Mouse (Mus musculus): Measurements from ENCODE around the gene Gm11634. TPM values are rescaled to one million over a fixed set of nuclear protein-coding genes. Genes with fewer than 3 reads are reported as not detected.
"Not testable (repeated sequence)": the region's sequence is repeated elsewhere in the genome, so short reads cannot be mapped to it uniquely, and the experiment has no call there.

Gm11634 gene
- total RNA-seq (2015; ENCODE audit: low replicate concordance) = not detected in 2 replicates
- total RNA-seq (2017; ENCODE audit: low replicate concordance) = not detected in 2 replicates

GRCm38 (mm10) chr11:101599156-101599555 lies at the start of gene Gm11634:
Gm11634 (minus strand) TSS chr11:101599256.
- ATAC-seq (replicated peaks; ENCODE audit: low FRiP score, poor library complexity, severe bottlenecking) = no peak

- not testable (repeated sequence) for ATAC-seq (replicated peaks; ENCODE audit: low FRiP score, poor library complexity, severe bottlenecking)
These were observed 48.0 kb upstream of the Gm11634 start for GRCm38 (mm10) chr11:101647093-101647492.

GRCm38 (mm10) chr11:101646283-101646794 lies 47.3 kb upstream of the Gm11634 start:
- ATAC-seq (replicated peaks; ENCODE audit: low FRiP score, poor library complexity, severe bottlenecking) = peak; percentile 47; the same call in 1 of the 2 replicates

- peak; percentile 77 for ATAC-seq (replicated peaks; ENCODE audit: low FRiP score, poor library complexity, severe bottlenecking)
These were observed 46.6 kb upstream of the Gm11634 start for GRCm38 (mm10) chr11:101645411-101646282.

GRCm38 (mm10) chr11:101645043-101645410 lies 46.0 kb upstream of the Gm11634 start:
- ATAC-seq (replicated peaks; ENCODE audit: low FRiP score, poor library complexity, severe bottlenecking) = not testable (repeated sequence)

GRCm38 (mm10) chr11:101644591-101644990 lies 45.5 kb upstream of the Gm11634 start:
- ATAC-seq (replicated peaks; ENCODE audit: low FRiP score, poor library complexity, severe bottlenecking) = no peak

- no peak for ATAC-seq (replicated peaks; ENCODE audit: low FRiP score, poor library complexity, severe bottlenecking)
These were observed 43.9 kb upstream of the Gm11634 start for GRCm38 (mm10) chr11:101642931-101643330.

- peak; percentile 67 for ATAC-seq (replicated peaks; ENCODE audit: low FRiP score, poor library complexity, severe bottlenecking)
These were observed 42.9 kb upstream of the Gm11634 start for GRCm38 (mm10) chr11:101641710-101642642.

- ATAC-seq (replicated peaks; ENCODE audit: low FRiP score, poor library complexity, severe bottlenecking) = peak; percentile 79
These were observed 42.0 kb upstream of the Gm11634 start for GRCm38 (mm10) chr11:101640857-101641709.

GRCm38 (mm10) chr11:101639761-101640160 lies 40.7 kb upstream of the Gm11634 start:
- no peak for ATAC-seq (replicated peaks; ENCODE audit: low FRiP score, poor library complexity, severe bottlenecking)

- no peak for ATAC-seq (replicated peaks; ENCODE audit: low FRiP score, poor library complexity, severe bottlenecking)
These were observed 36.6 kb upstream of the Gm11634 start for GRCm38 (mm10) chr11:101635660-101636059.

GRCm38 (mm10) chr11:101628733-101629417 lies 29.8 kb upstream of the Gm11634 start:
- ATAC-seq (replicated peaks; ENCODE audit: low FRiP score, poor library complexity, severe bottlenecking) = not testable (repeated sequence)

GRCm38 (mm10) chr11:101627857-101628559 lies 29.0 kb upstream of the Gm11634 start:
- peak; percentile 73 for ATAC-seq (replicated peaks; ENCODE audit: low FRiP score, poor library complexity, severe bottlenecking)

GRCm38 (mm10) chr11:101626995-101627856 lies 28.2 kb upstream of the Gm11634 start, which contains the start of gene Rdm1:
Rdm1 (plus strand) TSS chr11:101627195.
- ATAC-seq (replicated peaks; ENCODE audit: low FRiP score, poor library complexity, severe bottlenecking) = peak; percentile 78

- ATAC-seq (replicated peaks; ENCODE audit: low FRiP score, poor library complexity, severe bottlenecking) = peak; percentile 61
These were observed 27.6 kb upstream of the Gm11634 start for GRCm38 (mm10) chr11:101626649-101626994.

GRCm38 (mm10) chr11:101620022-101620655 lies 21.1 kb upstream of the Gm11634 start:
- not testable (repeated sequence) for ATAC-seq (replicated peaks; ENCODE audit: low FRiP score, poor library complexity, severe bottlenecking)

- ATAC-seq (replicated peaks; ENCODE audit: low FRiP score, poor library complexity, severe bottlenecking) = no peak
These were observed 19.5 kb upstream of the Gm11634 start for GRCm38 (mm10) chr11:101618596-101618995.
